Mouse (Mus musculus) kidney, adult 2 months (tissue): ENCODE results near the gene Cep350. TPM values are rescaled to one million over a fixed set of nuclear protein-coding genes. Genes with fewer than 3 reads are reported as not detected.

Source experiments
- DNase-seq: peaks from one replicate; pipeline ENCODE4 v3.0.0; 2021
- H3K27ac ChIP-seq: fragments of 200-500 bp; 2 replicates; pipeline ENCODE4 v1.5.1; 2012; ENCODE audit warnings: low read depth, low read length, control low read depth, inconsistent platforms; ENCODE audit not compliant: insufficient read depth
- H3K27me3 ChIP-seq: fragments of 200-500 bp; replicated peaks from 2 replicates; pipeline ENCODE4 v1.6.1; 2012; ENCODE audit warnings: mild to moderate bottlenecking, moderate library complexity, low read length, inconsistent platforms; ENCODE audit not compliant: control insufficient read depth, insufficient read depth
- H3K36me3 ChIP-seq: fragments of 200-500 bp; 2 replicates; pipeline ENCODE4 v1.6.1; 2012; ENCODE audit warnings: mild to moderate bottlenecking, moderate library complexity, low read length, inconsistent platforms; ENCODE audit not compliant: control insufficient read depth, insufficient read depth
- H3K4me1 ChIP-seq: fragments of 200-500 bp; 2 replicates; pipeline ENCODE4 v1.6.1; 2011; ENCODE audit warnings: low read length; ENCODE audit not compliant: control insufficient read depth, insufficient read depth
- H3K4me3 ChIP-seq: fragments of 200-500 bp; 2 replicates; pipeline ENCODE4 v1.5.1; 2011; ENCODE audit warnings: mild to moderate bottlenecking, low read depth, low read length, control low read depth; ENCODE audit not compliant: insufficient read depth
- CTCF ChIP-seq: fragments of 200-500 bp; conservative IDR thresholded peaks from 2 replicates; pipeline ENCODE4 v1.5.1; 2011; ENCODE audit warnings: low read depth, mild to moderate bottlenecking, control low read depth, low read length, moderate library complexity, mixed read lengths; ENCODE audit not compliant: insufficient read depth, insufficient read length
- POLR2A ChIP-seq: fragments of 200-500 bp; IDR thresholded peaks from one replicate; pipeline ENCODE4 v1.6.1; 2011; ENCODE audit warnings: low read depth, low read length, control low read depth
- WGBS: fragments of 180-500 bp; shearing (Covaris S2); methylation state at CpG from one replicate; pipeline ENCODE4 v1.1.7; 2018; 5-methylcytosine and 5-hydroxymethylcytosine counted together
- polyA plus RNA-seq: library from polyadenylated mRNA; depleted of rRNA; stranded (reverse); fragments of >200 nt; gene quantifications from 2 replicates; pipeline ENCODE4 v1.2.3, GENCODE M21; 2012; rRNA removed

Cep350 gene
- polyA plus RNA-seq, 1 experiment: 5.2 TPM

DNA sequence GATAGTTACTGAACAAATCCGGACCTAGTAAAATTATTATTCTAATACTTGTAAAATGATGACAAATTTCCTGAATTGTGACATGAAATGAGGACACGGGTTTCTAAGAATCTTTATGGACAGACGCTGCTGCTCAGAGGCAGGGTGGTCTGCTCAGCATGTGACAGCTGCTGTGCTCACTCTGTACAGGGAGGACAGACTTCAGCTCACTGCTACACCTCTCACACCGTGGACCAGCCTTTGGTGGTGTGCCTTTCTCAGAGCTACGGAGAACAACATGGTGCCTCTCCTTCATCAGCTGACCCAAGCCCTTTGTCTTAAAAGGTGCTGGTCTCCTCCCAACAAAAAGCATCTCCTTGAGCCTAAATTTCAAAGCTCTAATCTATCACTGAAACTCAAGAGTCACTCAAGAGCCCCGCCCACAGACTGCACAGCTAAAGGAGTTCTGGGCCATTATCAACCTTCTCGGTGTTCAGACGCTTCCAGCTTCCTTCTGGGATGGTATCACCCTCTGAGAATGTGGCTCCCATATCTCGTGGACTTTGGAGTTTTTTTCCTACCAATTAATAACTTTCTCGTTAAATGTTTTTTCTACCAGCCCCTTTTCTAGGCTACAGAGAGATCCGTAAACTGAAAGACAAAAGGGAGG, 176.2 kb downstream of the Cep350 start:
- no peak overlapping the region for H3K4me3 ChIP-seq
- no peaks in the 10 kb centered on the region for H3K27me3 ChIP-seq
- DNase-seq: no peak
- no peaks in the 10 kb centered on the region for H3K4me1 ChIP-seq
- H3K27ac ChIP-seq: no peak overlapping the region
- 82% methylated on average over 11 of the region's 11 CpGs for WGBS
- no peaks in the 10 kb centered on the region for H3K36me3 ChIP-seq
- no peak for TF ChIP-seq CTCF
- no peak for TF ChIP-seq POLR2A

DNA sequence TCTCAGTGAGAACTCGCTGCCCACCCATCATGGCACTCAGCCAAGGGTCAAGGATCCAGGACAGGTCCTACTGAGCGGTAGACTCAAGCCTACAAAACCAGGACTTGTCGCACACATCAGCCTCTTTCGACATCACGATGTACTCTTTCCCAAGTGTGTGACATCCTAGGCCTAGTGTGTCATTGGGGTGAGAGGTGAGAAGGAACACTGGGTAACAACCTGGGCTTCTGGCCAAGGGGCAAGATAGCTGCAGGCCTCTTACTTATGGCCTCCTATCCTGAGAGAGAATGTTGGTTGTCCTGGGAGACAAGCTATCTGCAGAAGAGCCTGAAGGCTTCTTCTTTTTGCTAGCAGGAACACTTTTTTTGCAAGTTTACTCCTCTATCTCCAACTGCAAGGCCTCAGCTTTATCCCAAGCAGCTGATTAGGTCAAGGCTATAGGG, 177.2 kb downstream of the Cep350 start:
- TF ChIP-seq POLR2A (no peak), CTCF (no peak)
- H3K27me3 ChIP-seq: no peaks in the 10 kb centered on the region
- H3K4me3 ChIP-seq: no peak overlapping the region
- no peak overlapping the region for H3K27ac ChIP-seq
- H3K36me3 ChIP-seq: no peaks in the 10 kb centered on the region
- DNase-seq: no peak
- H3K4me1 ChIP-seq: no peaks in the 10 kb centered on the region
- 90% methylated on average over 5 of the region's 5 CpGs for WGBS

Other genes with a start within 250 kb of the Cep350 start
- not detected in 2 replicates for gene Lhx4, start 221.6 kb downstream of the Cep350 start, polyA plus RNA-seq
- 30.6 and 32.8 TPM in 2 replicates for gene Qsox1, start 160.4 kb downstream of the Cep350 start, polyA plus RNA-seq
- 84.6 and 85.7 TPM in 2 replicates for gene Tor1aip2, start 62.1 kb upstream of the Cep350 start, polyA plus RNA-seq
- 32.5 and 35.3 TPM in 2 replicates for gene Tor1aip1, start 63.2 kb upstream of the Cep350 start, polyA plus RNA-seq
- 5.7 and 6.9 TPM in 2 replicates for gene Fam163a, start 231.8 kb upstream of the Cep350 start, polyA plus RNA-seq